Mouse (Mus musculus): ENCODE data around the gene Tomm70a. TPM values are rescaled to one million over a fixed set of nuclear protein-coding genes. Genes with fewer than 3 reads are reported as not detected.
A peak's percentile ranks its signal among the peaks of the same experiment; 100 is the strongest.

Tomm70a gene
- total and polyA plus RNA-seq, 2 experiments from 2014 or later: 35.7 to 53.5 TPM

DNA sequence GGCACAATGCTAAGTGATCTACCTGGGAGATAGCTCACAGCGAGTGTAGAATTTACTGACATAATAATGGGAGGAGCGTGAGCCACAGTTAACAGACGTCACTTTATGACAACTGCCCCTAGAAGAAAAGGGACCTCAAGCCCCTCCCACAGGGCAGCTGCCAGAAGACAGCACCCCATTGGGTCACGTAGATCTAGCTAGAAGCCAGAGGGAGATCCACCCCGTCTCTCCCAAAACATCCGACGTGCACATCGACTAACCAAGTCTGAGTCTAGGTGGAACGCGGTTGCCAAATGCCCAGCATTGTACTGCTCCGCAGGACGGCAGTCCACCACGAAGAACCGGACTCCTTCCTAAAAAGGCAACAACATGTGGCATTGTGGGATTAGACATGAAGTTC lies 69.7 kb downstream of the Tomm70a start:
- 92% methylated on average over 14 of the region's 14 CpGs for WGBS
- H3K36me3 ChIP-seq (replicated peaks; ENCODE audit: control insufficient read depth, insufficient read depth, low read length): peaks cover 46% of the 10 kb centered on the region
- TF ChIP-seq CTCF (IDR thresholded peaks at IDR 0.05; ENCODE audit: low read depth) (no peak), EP300 (IDR thresholded peaks at IDR 0.05; ENCODE audit: low read depth) (no peak)
- H3K9ac ChIP-seq (replicated peaks; ENCODE audit: low read depth, low read length): no peak overlapping the region
- no peaks in the 10 kb centered on the region for H3K9me3 ChIP-seq (replicated peaks; ENCODE audit: control insufficient read depth, low read length)
- no peaks in the 10 kb centered on the region for H3K4me1 ChIP-seq (ENCODE audit: control insufficient read depth, insufficient read depth)
- no peaks in the 10 kb centered on the region for H3K27me3 ChIP-seq (ENCODE audit: control insufficient read depth, insufficient read depth, low read length)
- ATAC-seq (ENCODE audit: insufficient read depth, low read depth): no peak
- H3K4me3 ChIP-seq (ENCODE audit: low read depth, low read length): no peak overlapping the region
- DNase-seq (ENCODE audit: low spot score): no peak
- H3K4me2 ChIP-seq (ENCODE audit: low read depth, low read length): no peak overlapping the region
- H3K27ac ChIP-seq (ENCODE audit: low read depth): no peak overlapping the region

DNA sequence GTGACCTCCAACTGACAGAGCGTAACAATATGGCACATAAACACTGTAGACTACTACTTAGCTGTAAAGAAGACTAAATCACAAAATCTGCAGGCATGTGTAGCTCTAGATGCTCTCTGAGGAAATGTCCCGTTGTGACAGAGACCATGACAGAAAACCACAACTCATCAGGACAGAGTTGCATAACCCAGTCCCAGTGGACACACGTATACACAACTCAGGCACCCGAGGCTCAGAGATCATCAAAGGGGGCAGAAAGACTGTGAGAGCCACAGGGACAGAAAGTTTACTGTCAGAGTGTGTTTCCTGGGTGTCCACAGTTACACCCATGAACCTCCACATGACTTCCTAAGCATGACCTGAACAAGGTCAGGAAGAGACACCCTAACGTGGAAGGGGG lies 75.1 kb downstream of the Tomm70a start:
- DNase-seq (ENCODE audit: low spot score) (no peak), ATAC-seq (ENCODE audit: insufficient read depth, low read depth) (no peak)
- WGBS: 84% methylated on average over 5 of the region's 5 CpGs
- H3K27me3 ChIP-seq (ENCODE audit: control insufficient read depth, insufficient read depth, low read length): no peaks in the 10 kb centered on the region
- H3K4me2 ChIP-seq (ENCODE audit: low read depth, low read length): no peak overlapping the region
- H3K27ac ChIP-seq (ENCODE audit: low read depth): 0 out of 2 replicates have a peak overlapping the region, but pooled peaks have one; percentile 31
- H3K4me3 ChIP-seq (ENCODE audit: low read depth, low read length): no peak overlapping the region
- no peak overlapping the region for H3K9ac ChIP-seq (replicated peaks; ENCODE audit: low read depth, low read length)
- TF ChIP-seq CTCF (IDR thresholded peaks at IDR 0.05; ENCODE audit: low read depth): no peak
- H3K4me1 ChIP-seq (ENCODE audit: control insufficient read depth, insufficient read depth): no peaks in the 10 kb centered on the region
- H3K9me3 ChIP-seq (replicated peaks; ENCODE audit: control insufficient read depth, low read length): no peaks in the 10 kb centered on the region
- peaks cover 47% of the 10 kb centered on the region for H3K36me3 ChIP-seq (replicated peaks; ENCODE audit: control insufficient read depth, insufficient read depth, low read length)

DNA sequence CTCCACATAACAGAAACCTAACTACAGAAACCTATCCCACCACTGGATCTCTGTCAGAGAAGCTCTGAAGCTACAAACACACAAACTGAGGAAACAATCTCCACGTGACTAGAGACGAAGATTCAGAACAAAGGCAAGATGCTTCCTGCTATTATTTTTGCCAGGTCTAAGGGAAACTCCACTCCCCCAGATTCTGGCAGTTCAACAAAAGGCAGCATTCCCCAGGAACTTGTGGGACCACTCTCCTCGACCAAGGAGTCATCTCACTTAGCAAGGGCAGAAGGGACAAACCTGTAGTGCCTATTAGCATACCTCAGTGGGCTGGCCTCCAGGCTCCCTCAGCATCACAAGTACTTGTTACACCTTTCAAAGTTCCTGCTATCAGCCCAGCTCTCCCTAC lies 75.8 kb downstream of the Tomm70a start:
- DNase-seq (ENCODE audit: low spot score): peak; percentile 10
- H3K27me3 ChIP-seq (ENCODE audit: control insufficient read depth, insufficient read depth, low read length): no peaks in the 10 kb centered on the region
- no peak for ATAC-seq (ENCODE audit: insufficient read depth, low read depth)
- H3K36me3 ChIP-seq (replicated peaks; ENCODE audit: control insufficient read depth, insufficient read depth, low read length): peaks cover 40% of the 10 kb centered on the region
- WGBS: 45% methylated on average over 3 of the region's 3 CpGs
- H3K4me2 ChIP-seq (ENCODE audit: low read depth, low read length): no peak overlapping the region
- no peak overlapping the region for H3K27ac ChIP-seq (ENCODE audit: low read depth)
- no peaks in the 10 kb centered on the region for H3K9me3 ChIP-seq (replicated peaks; ENCODE audit: control insufficient read depth, low read length)
- no peak for TF ChIP-seq EP300 (IDR thresholded peaks at IDR 0.05; ENCODE audit: low read depth)
- TF ChIP-seq CTCF (IDR thresholded peaks at IDR 0.05; ENCODE audit: low read depth): no peak
- H3K4me1 ChIP-seq (ENCODE audit: control insufficient read depth, insufficient read depth): no peaks in the 10 kb centered on the region
- H3K4me3 ChIP-seq (ENCODE audit: low read depth, low read length): no peak overlapping the region
- no peak overlapping the region for H3K9ac ChIP-seq (replicated peaks; ENCODE audit: low read depth, low read length)

Other genes with a start within 250 kb of the Tomm70a start
- 8.1 and 10.7 TPM in 2 replicates for gene Tmem45a, start 235.5 kb upstream of the Tomm70a start, total RNA-seq (2014; rRNA removed; ENCODE audit: low replicate concordance)
- 8.4 and 8.8 TPM in 2 replicates for gene Tmem45a, start 235.5 kb upstream of the Tomm70a start, polyA plus RNA-seq (2015; fragmentation: Nextera tagmentation; extraction: Ambion mirVana)
- not detected in 2 replicates for gene Lnp1, start 193.6 kb upstream of the Tomm70a start, total RNA-seq (2014; rRNA removed; ENCODE audit: low replicate concordance)
- gene Lnp1, start 193.6 kb upstream of the Tomm70a start, polyA plus RNA-seq (2015; fragmentation: Nextera tagmentation; extraction: Ambion mirVana): 0.25 TPM in 1 of 2 replicates, not detected in the other
- not detected in 2 replicates for gene Tmem45a2, start 50.3 kb upstream of the Tomm70a start, total RNA-seq (2014; rRNA removed; ENCODE audit: low replicate concordance)
- 0.29 and 0.30 TPM in 2 replicates for gene Tmem45a2, start 50.3 kb upstream of the Tomm70a start, polyA plus RNA-seq (2015; fragmentation: Nextera tagmentation; extraction: Ambion mirVana)
- 21.1 and 40.3 TPM in 2 replicates for gene Nit2, start 45.6 kb downstream of the Tomm70a start, total RNA-seq (2014; rRNA removed; ENCODE audit: low replicate concordance)
- gene Nit2, start 45.6 kb downstream of the Tomm70a start, polyA plus RNA-seq (2015; fragmentation: Nextera tagmentation; extraction: Ambion mirVana): 54.1 and 54.8 TPM in 2 replicates
- gene Tbc1d23, start 109.8 kb downstream of the Tomm70a start, total RNA-seq (2014; rRNA removed; ENCODE audit: low replicate concordance): 19.3 and 40.9 TPM in 2 replicates
- 13.4 and 13.6 TPM in 2 replicates for gene Tbc1d23, start 109.8 kb downstream of the Tomm70a start, polyA plus RNA-seq (2015; fragmentation: Nextera tagmentation; extraction: Ambion mirVana)
- gene Tmem30c, start 171.2 kb downstream of the Tomm70a start, total RNA-seq (2014; rRNA removed; ENCODE audit: low replicate concordance): not detected in 2 replicates
- 0.04 TPM in 1 of 2 replicates, not detected in the other for gene Tmem30c, start 171.2 kb downstream of the Tomm70a start, polyA plus RNA-seq (2015; fragmentation: Nextera tagmentation; extraction: Ambion mirVana)
- gene Filip1l, start 231.4 kb downstream of the Tomm70a start, total RNA-seq (2014; rRNA removed; ENCODE audit: low replicate concordance): 14.1 and 18.2 TPM in 2 replicates
- gene Filip1l, start 231.4 kb downstream of the Tomm70a start, polyA plus RNA-seq (2015; fragmentation: Nextera tagmentation; extraction: Ambion mirVana): 23.8 and 26.0 TPM in 2 replicates